Mouse (Mus musculus): ENCODE data around the gene Map2k6. TPM values are rescaled to one million over a fixed set of nuclear protein-coding genes. Genes with fewer than 3 reads are reported as not detected.

Gene Map2k6
- polyA plus RNA-seq, 1 experiment from 2014 or later: 36.0 TPM

GRCm38 (mm10) chr11:110414263-110414662 is 15.3 kb downstream of the Map2k6 start:
- H3K4me1 ChIP-seq: no peaks in the 10 kb centered on the region
- no peak overlapping the region for H3K27ac ChIP-seq
- DNase-seq (ENCODE audit: extremely low spot score, low spot score): no peak
- 91% methylated on average over 7 of the region's 7 CpGs for WGBS
- H3K4me3 ChIP-seq: no peak overlapping the region
- H3K27me3 ChIP-seq (ENCODE audit: poor library complexity, severe bottlenecking): no peaks in the 10 kb centered on the region
- peaks cover 28% of the 10 kb centered on the region for H3K36me3 ChIP-seq (replicated peaks)
- no peaks in the 10 kb centered on the region for H3K9me3 ChIP-seq

- Histone ChIP-seq H3K27me3 (ENCODE audit: poor library complexity, severe bottlenecking) (no peaks in the 10 kb centered on the region), H3K27ac (no peak overlapping the region), H3K4me1 (no peaks in the 10 kb centered on the region), H3K9me3 (no peaks in the 10 kb centered on the region), H3K4me3 (no peak overlapping the region), H3K36me3 (replicated peaks) (peaks cover 25% of the 10 kb centered on the region)
- DNase-seq (ENCODE audit: extremely low spot score, low spot score): no peak
- WGBS: 89% methylated on average over 6 of the region's 6 CpGs
These were observed 17.8 kb downstream of the Map2k6 start for GRCm38 (mm10) chr11:110416691-110417090.

- H3K27ac ChIP-seq: no peak overlapping the region
- DNase-seq (ENCODE audit: extremely low spot score, low spot score): no peak
- peaks cover 21% of the 10 kb centered on the region for H3K36me3 ChIP-seq (replicated peaks)
- H3K4me3 ChIP-seq: no peak overlapping the region
- no peaks in the 10 kb centered on the region for H3K27me3 ChIP-seq (ENCODE audit: poor library complexity, severe bottlenecking)
- no peaks in the 10 kb centered on the region for H3K9me3 ChIP-seq
- 94% methylated on average over 7 of the region's 7 CpGs for WGBS
- no peaks in the 10 kb centered on the region for H3K4me1 ChIP-seq
These were observed 21.5 kb downstream of the Map2k6 start for GRCm38 (mm10) chr11:110420463-110420862.

GRCm38 (mm10) chr11:110426572-110427145 is 27.7 kb downstream of the Map2k6 start:
- H3K27ac ChIP-seq: no peak overlapping the region
- peaks cover 2% of the 10 kb centered on the region; the same call in 1 of the 2 replicates for H3K36me3 ChIP-seq (replicated peaks)
- H3K9me3 ChIP-seq: no peaks in the 10 kb centered on the region
- no peaks in the 10 kb centered on the region for H3K27me3 ChIP-seq (ENCODE audit: poor library complexity, severe bottlenecking)
- 91% methylated on average over 6 of the region's 6 CpGs for WGBS
- H3K4me1 ChIP-seq: peaks cover 30% of the 10 kb centered on the region
- no peak overlapping the region for H3K4me3 ChIP-seq
- DNase-seq (ENCODE audit: extremely low spot score, low spot score): no peak

- H3K4me1 ChIP-seq: peaks cover 30% of the 10 kb centered on the region
- WGBS: 71% methylated on average over 11 of the region's 11 CpGs
- no peak for DNase-seq (ENCODE audit: extremely low spot score, low spot score)
- no peak overlapping the region for H3K4me3 ChIP-seq
- H3K36me3 ChIP-seq (replicated peaks): peaks cover 6% of the 10 kb centered on the region; the same call in 1 of the 2 replicates
- 0 out of 2 replicates have a peak overlapping the region, but pooled peaks have one; percentile 16 for H3K27ac ChIP-seq
- H3K27me3 ChIP-seq (ENCODE audit: poor library complexity, severe bottlenecking): no peaks in the 10 kb centered on the region
- no peaks in the 10 kb centered on the region for H3K9me3 ChIP-seq
These were observed 28.2 kb downstream of the Map2k6 start for GRCm38 (mm10) chr11:110427159-110427561.

GRCm38 (mm10) chr11:110428999-110429398 is 30.1 kb downstream of the Map2k6 start:
- Histone ChIP-seq H3K27ac (no peak overlapping the region), H3K4me3 (no peak overlapping the region), H3K4me1 (peaks cover 30% of the 10 kb centered on the region), H3K9me3 (no peaks in the 10 kb centered on the region), H3K36me3 (replicated peaks) (peaks cover 8% of the 10 kb centered on the region; the same call in 1 of the 2 replicates), H3K27me3 (ENCODE audit: poor library complexity, severe bottlenecking) (no peaks in the 10 kb centered on the region)
- 92% methylated on average over 6 of the region's 6 CpGs for WGBS
- DNase-seq (ENCODE audit: extremely low spot score, low spot score): no peak

- peaks cover 15% of the 10 kb centered on the region for H3K36me3 ChIP-seq (replicated peaks)
- no peaks in the 10 kb centered on the region for H3K27me3 ChIP-seq (ENCODE audit: poor library complexity, severe bottlenecking)
- H3K4me1 ChIP-seq: peaks cover 30% of the 10 kb centered on the region
- WGBS: 78% methylated on average over 3 of the region's 3 CpGs
- H3K9me3 ChIP-seq: no peaks in the 10 kb centered on the region
- no peak overlapping the region for H3K4me3 ChIP-seq
- no peak for DNase-seq (ENCODE audit: extremely low spot score, low spot score)
- no peak overlapping the region for H3K27ac ChIP-seq
These were observed 31.0 kb downstream of the Map2k6 start for GRCm38 (mm10) chr11:110429837-110430418.

- 70% methylated on average over 8 of the region's 8 CpGs for WGBS
- H3K27me3 ChIP-seq (ENCODE audit: poor library complexity, severe bottlenecking): no peaks in the 10 kb centered on the region
- no peak overlapping the region for H3K27ac ChIP-seq
- DNase-seq (ENCODE audit: extremely low spot score, low spot score): no peak
- 0 out of 2 replicates have a peak, but pooled peaks cover 8% of the 10 kb centered on the region for H3K9me3 ChIP-seq
- peaks cover 38% of the 10 kb centered on the region for H3K36me3 ChIP-seq (replicated peaks)
- H3K4me1 ChIP-seq: peaks cover 25% of the 10 kb centered on the region
- H3K4me3 ChIP-seq: no peak overlapping the region
These were observed 37.1 kb downstream of the Map2k6 start for GRCm38 (mm10) chr11:110435839-110436556.

- 26% methylated on average over 12 of the region's 12 CpGs for WGBS
- Histone ChIP-seq H3K27ac (no peak overlapping the region), H3K4me3 (no peak overlapping the region), H3K36me3 (replicated peaks) (peaks cover 41% of the 10 kb centered on the region), H3K27me3 (ENCODE audit: poor library complexity, severe bottlenecking) (no peaks in the 10 kb centered on the region), H3K4me1 (peaks cover 25% of the 10 kb centered on the region), H3K9me3 (0 out of 2 replicates have a peak, but pooled peaks cover 8% of the 10 kb centered on the region)
- no peak for DNase-seq (ENCODE audit: extremely low spot score, low spot score)
These were observed 38.1 kb downstream of the Map2k6 start for GRCm38 (mm10) chr11:110436998-110437397.

GRCm38 (mm10) chr11:110438135-110438534 is 39.2 kb downstream of the Map2k6 start:
- Histone ChIP-seq H3K27ac (no peak overlapping the region), H3K36me3 (replicated peaks) (peaks cover 42% of the 10 kb centered on the region), H3K4me3 (no peak overlapping the region), H3K27me3 (ENCODE audit: poor library complexity, severe bottlenecking) (no peaks in the 10 kb centered on the region), H3K9me3 (0 out of 2 replicates have a peak, but pooled peaks cover 8% of the 10 kb centered on the region), H3K4me1 (peaks cover 25% of the 10 kb centered on the region)
- 84% methylated on average over 3 of the region's 3 CpGs for WGBS
- no peak for DNase-seq (ENCODE audit: extremely low spot score, low spot score)

- peaks cover 40% of the 10 kb centered on the region for H3K36me3 ChIP-seq (replicated peaks)
- no peak overlapping the region for H3K27ac ChIP-seq
- WGBS: 89% methylated on average over 4 of the region's 4 CpGs
- no peaks in the 10 kb centered on the region for H3K27me3 ChIP-seq (ENCODE audit: poor library complexity, severe bottlenecking)
- peaks cover 25% of the 10 kb centered on the region for H3K4me1 ChIP-seq
- H3K9me3 ChIP-seq: 0 out of 2 replicates have a peak, but pooled peaks cover 8% of the 10 kb centered on the region
- no peak overlapping the region for H3K4me3 ChIP-seq
- no peak for DNase-seq (ENCODE audit: extremely low spot score, low spot score)
These were observed 39.9 kb downstream of the Map2k6 start for GRCm38 (mm10) chr11:110438700-110439296.

- DNase-seq (ENCODE audit: extremely low spot score, low spot score): no peak
- H3K4me1 ChIP-seq: peaks cover 25% of the 10 kb centered on the region
- H3K9me3 ChIP-seq: 0 out of 2 replicates have a peak, but pooled peaks cover 8% of the 10 kb centered on the region
- H3K4me3 ChIP-seq: no peak overlapping the region
- no peaks in the 10 kb centered on the region for H3K27me3 ChIP-seq (ENCODE audit: poor library complexity, severe bottlenecking)
- H3K27ac ChIP-seq: no peak overlapping the region
- peaks cover 39% of the 10 kb centered on the region for H3K36me3 ChIP-seq (replicated peaks)
- WGBS: 82% methylated on average over 7 of the region's 7 CpGs
These were observed 40.4 kb downstream of the Map2k6 start for GRCm38 (mm10) chr11:110439354-110439753.
